Mouse (Mus musculus): ENCODE results near the gene Bcar1. TPM values are rescaled to one million over a fixed set of nuclear protein-coding genes. Genes with fewer than 3 reads are reported as not detected.

Gene Bcar1
- polyA plus RNA-seq, 1 experiment from 2014 or later, result 47.3 TPM

DNA sequence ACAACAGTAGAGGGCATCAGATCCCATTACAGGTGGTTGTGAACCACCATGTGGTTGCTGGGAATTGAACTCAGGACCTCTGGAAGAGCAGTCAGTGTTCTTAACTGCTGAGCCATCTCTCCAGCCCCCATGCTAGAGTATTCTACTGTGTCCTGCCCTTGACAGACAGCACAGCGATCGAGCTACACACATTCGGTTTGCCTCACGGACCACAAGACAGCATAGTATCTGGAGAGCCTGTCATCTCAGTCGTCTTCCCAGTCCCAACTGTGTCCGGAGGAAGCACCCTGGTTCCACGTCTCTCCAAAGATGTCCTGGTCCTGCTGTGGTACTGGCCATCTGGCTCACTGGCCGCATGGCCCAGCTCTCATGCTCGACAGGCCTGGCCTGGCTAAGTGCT is 21.5 kb upstream of the Bcar1 start:
- peaks cover 5% of the 10 kb centered on the region for H3K4me1 ChIP-seq (replicated peaks; ENCODE audit: control insufficient read depth, insufficient read depth, low read length)
- no peak overlapping the region for H3K4me2 ChIP-seq (replicated peaks; ENCODE audit: low read depth, low read length)
- H3K27ac ChIP-seq (ENCODE audit: low read depth, low read length), result no peak overlapping the region
- H3K4me3 ChIP-seq (ENCODE audit: low read depth, low read length), result no peak overlapping the region
- H3K9ac ChIP-seq (ENCODE audit: low read depth, low read length), result no peak overlapping the region
- H3K9me3 ChIP-seq (ENCODE audit: control insufficient read depth, low read length), result no peaks in the 10 kb centered on the region
- WGBS, result 95% methylated on average over 9 of the region's 9 CpGs
- ATAC-seq (ENCODE audit: low FRiP score) (no peak), DNase-seq (ENCODE audit: low spot score) (no peak)
- H3K36me3 ChIP-seq (ENCODE audit: control insufficient read depth, insufficient read depth, low read length), result no peaks in the 10 kb centered on the region; the same call in 1 of the 2 replicates
- no peaks in the 10 kb centered on the region for H3K27me3 ChIP-seq (ENCODE audit: control insufficient read depth, insufficient read depth, low read length)

DNA sequence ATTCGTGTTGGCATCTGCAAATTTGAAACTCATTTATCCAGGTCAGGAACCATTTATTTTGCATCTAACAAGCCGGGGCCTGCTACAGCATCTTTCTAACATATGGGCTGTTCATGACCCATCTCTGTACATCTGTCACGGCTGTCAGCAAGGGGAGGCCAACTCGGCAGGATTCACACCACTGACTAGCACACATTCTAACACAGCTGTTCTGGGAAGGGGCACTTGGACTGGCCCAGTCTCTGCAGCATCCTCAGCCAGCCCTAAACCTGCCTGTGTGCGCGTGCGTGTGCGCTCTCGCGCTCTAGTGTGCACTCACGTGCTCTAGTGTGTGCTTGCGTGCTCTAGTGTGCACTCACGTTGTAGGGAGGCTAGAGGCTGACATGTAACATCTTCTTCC is 17.1 kb upstream of the Bcar1 start:
- ATAC-seq (ENCODE audit: low FRiP score), result no peak
- 82% methylated on average over 13 of the region's 13 CpGs for WGBS

DNA sequence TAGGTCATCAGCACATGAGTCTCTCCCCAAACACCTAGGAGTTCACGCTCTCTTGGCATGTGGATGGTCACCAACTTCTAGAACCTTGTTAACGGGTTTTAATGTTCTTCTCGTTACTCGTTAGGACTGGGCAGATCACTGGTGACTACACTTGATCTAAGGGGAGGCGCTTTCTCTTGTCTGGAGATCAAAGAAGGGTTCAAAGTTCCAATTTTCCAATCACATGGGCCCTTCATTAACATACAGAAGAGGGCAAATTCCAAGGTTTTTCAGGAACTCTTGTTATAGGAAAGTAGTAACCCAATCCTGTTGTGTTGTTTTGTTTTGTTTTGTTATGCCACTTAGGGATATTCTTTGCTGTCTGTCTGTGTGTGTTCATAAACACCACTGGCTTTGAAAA is 15.2 kb upstream of the Bcar1 start:
- Histone ChIP-seq H3K27me3 (ENCODE audit: control insufficient read depth, insufficient read depth, low read length) (no peaks in the 10 kb centered on the region), H3K27ac (ENCODE audit: low read depth, low read length) (no peak overlapping the region), H3K9me3 (ENCODE audit: control insufficient read depth, low read length) (no peaks in the 10 kb centered on the region), H3K4me2 (replicated peaks; ENCODE audit: low read depth, low read length) (no peak overlapping the region), H3K9ac (ENCODE audit: low read depth, low read length) (no peak overlapping the region), H3K4me1 (replicated peaks; ENCODE audit: control insufficient read depth, insufficient read depth, low read length) (peaks cover 3% of the 10 kb centered on the region), H3K36me3 (ENCODE audit: control insufficient read depth, insufficient read depth, low read length) (no peaks in the 10 kb centered on the region), H3K4me3 (ENCODE audit: low read depth, low read length) (no peak overlapping the region)
- DNase-seq (ENCODE audit: low spot score) (no peak), ATAC-seq (ENCODE audit: low FRiP score) (no peak)
- 90% methylated on average over 5 of the region's 5 CpGs for WGBS

More for the DNA sequence above, 17.1 kb upstream of the Bcar1 start:
- no peak overlapping the region for H3K4me2 ChIP-seq (replicated peaks; ENCODE audit: low read depth, low read length)
- H3K9me3 ChIP-seq (ENCODE audit: control insufficient read depth, low read length), result no peaks in the 10 kb centered on the region
- H3K4me1 ChIP-seq (replicated peaks; ENCODE audit: control insufficient read depth, insufficient read depth, low read length), result peaks cover 3% of the 10 kb centered on the region
- H3K27ac ChIP-seq (ENCODE audit: low read depth, low read length), result no peak overlapping the region
- no peak overlapping the region for H3K4me3 ChIP-seq (ENCODE audit: low read depth, low read length)
- no peaks in the 10 kb centered on the region for H3K36me3 ChIP-seq (ENCODE audit: control insufficient read depth, insufficient read depth, low read length)
- H3K27me3 ChIP-seq (ENCODE audit: control insufficient read depth, insufficient read depth, low read length), result no peaks in the 10 kb centered on the region
- DNase-seq (ENCODE audit: low spot score), result no peak
- no peak overlapping the region for H3K9ac ChIP-seq (ENCODE audit: low read depth, low read length)

DNA sequence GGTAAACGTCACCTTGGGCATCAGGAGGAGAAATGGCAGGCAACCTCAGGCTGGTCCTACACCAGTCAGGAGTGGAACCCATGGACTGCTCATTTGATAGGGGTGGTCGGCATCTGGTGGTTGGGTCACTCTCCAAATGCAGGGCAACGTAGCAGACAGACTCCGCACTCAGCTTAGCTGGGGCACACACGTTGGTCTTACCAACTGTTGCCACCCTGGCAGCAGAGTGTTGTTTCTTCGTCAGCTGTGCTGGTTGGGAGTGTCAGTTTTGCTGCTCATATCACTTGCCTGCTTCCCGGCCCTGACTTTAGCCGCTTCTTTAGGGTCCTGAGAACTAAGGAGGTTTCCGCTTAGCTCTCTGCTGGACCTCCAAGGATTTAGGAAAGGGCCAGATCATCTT is 14.0 kb upstream of the Bcar1 start:
- ATAC-seq (ENCODE audit: low FRiP score), result no peak
- Histone ChIP-seq H3K36me3 (ENCODE audit: control insufficient read depth, insufficient read depth, low read length) (no peaks in the 10 kb centered on the region), H3K27me3 (ENCODE audit: control insufficient read depth, insufficient read depth, low read length) (no peaks in the 10 kb centered on the region), H3K9me3 (ENCODE audit: control insufficient read depth, low read length) (no peaks in the 10 kb centered on the region), H3K4me1 (replicated peaks; ENCODE audit: control insufficient read depth, insufficient read depth, low read length) (peaks cover 3% of the 10 kb centered on the region), H3K4me3 (ENCODE audit: low read depth, low read length) (no peak overlapping the region), H3K4me2 (replicated peaks; ENCODE audit: low read depth, low read length) (no peak overlapping the region), H3K9ac (ENCODE audit: low read depth, low read length) (no peak overlapping the region), H3K27ac (ENCODE audit: low read depth, low read length) (no peak overlapping the region)
- WGBS, result 89% methylated on average over 9 of the region's 9 CpGs
- DNase-seq (ENCODE audit: low spot score), result no peak

DNA sequence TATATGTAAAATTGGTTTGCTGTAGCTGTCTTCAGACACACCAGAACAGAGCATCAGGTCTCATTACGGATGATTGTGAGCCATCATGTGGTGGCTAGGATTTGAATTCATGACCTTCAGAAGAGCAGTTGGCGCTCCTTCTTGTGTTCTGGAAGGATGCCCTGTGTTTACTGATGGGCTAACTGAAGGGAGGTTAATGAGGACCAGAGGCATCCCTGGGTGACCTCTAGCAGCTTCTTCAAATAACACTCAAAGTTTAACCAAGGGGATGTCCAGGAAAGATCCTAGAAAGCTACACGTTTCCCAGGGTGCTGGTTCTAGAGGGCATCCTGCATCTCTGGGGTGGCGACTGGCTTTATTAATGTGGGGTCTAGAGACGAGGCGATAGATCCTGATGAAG is 11.1 kb upstream of the Bcar1 start:
- Histone ChIP-seq H3K36me3 (ENCODE audit: control insufficient read depth, insufficient read depth, low read length) (no peaks in the 10 kb centered on the region), H3K27me3 (ENCODE audit: control insufficient read depth, insufficient read depth, low read length) (no peaks in the 10 kb centered on the region), H3K4me3 (ENCODE audit: low read depth, low read length) (no peak overlapping the region), H3K4me2 (replicated peaks; ENCODE audit: low read depth, low read length) (no peak overlapping the region), H3K4me1 (replicated peaks; ENCODE audit: control insufficient read depth, insufficient read depth, low read length) (no peaks in the 10 kb centered on the region), H3K9me3 (ENCODE audit: control insufficient read depth, low read length) (no peaks in the 10 kb centered on the region), H3K9ac (ENCODE audit: low read depth, low read length) (no peak overlapping the region), H3K27ac (ENCODE audit: low read depth, low read length) (no peak overlapping the region)
- no peak for ATAC-seq (ENCODE audit: low FRiP score)
- 85% methylated on average over 6 of the region's 6 CpGs for WGBS
- DNase-seq (ENCODE audit: low spot score), result no peak

- Histone ChIP-seq H3K9ac (ENCODE audit: low read depth, low read length) (no peak overlapping the region), H3K4me2 (replicated peaks; ENCODE audit: low read depth, low read length) (no peak overlapping the region), H3K4me1 (replicated peaks; ENCODE audit: control insufficient read depth, insufficient read depth, low read length) (no peaks in the 10 kb centered on the region), H3K36me3 (ENCODE audit: control insufficient read depth, insufficient read depth, low read length) (no peaks in the 10 kb centered on the region), H3K27ac (ENCODE audit: low read depth, low read length) (no peak overlapping the region), H3K4me3 (ENCODE audit: low read depth, low read length) (no peak overlapping the region), H3K27me3 (ENCODE audit: control insufficient read depth, insufficient read depth, low read length) (no peaks in the 10 kb centered on the region), H3K9me3 (ENCODE audit: control insufficient read depth, low read length) (no peaks in the 10 kb centered on the region)
- 52% methylated on average over 2 of the region's 2 CpGs for WGBS
- DNase-seq (ENCODE audit: low spot score) (no peak), ATAC-seq (ENCODE audit: low FRiP score) (no peak)
Observed at GRCm38 (mm10) chr8:111754088-111754487, 10.5 kb upstream of the Bcar1 start.

GRCm38 (mm10) chr8:111748766-111749165 is 5.2 kb upstream of the Bcar1 start:
- WGBS, result 53% methylated on average over 6 of the region's 6 CpGs
- Histone ChIP-seq H3K36me3 (ENCODE audit: control insufficient read depth, insufficient read depth, low read length) (no peaks in the 10 kb centered on the region), H3K27me3 (ENCODE audit: control insufficient read depth, insufficient read depth, low read length) (no peaks in the 10 kb centered on the region), H3K9me3 (ENCODE audit: control insufficient read depth, low read length) (no peaks in the 10 kb centered on the region), H3K4me1 (replicated peaks; ENCODE audit: control insufficient read depth, insufficient read depth, low read length) (peaks cover 14% of the 10 kb centered on the region), H3K9ac (ENCODE audit: low read depth, low read length) (no peak overlapping the region), H3K4me3 (ENCODE audit: low read depth, low read length) (no peak overlapping the region), H3K27ac (ENCODE audit: low read depth, low read length) (no peak overlapping the region), H3K4me2 (replicated peaks; ENCODE audit: low read depth, low read length) (no peak overlapping the region)
- DNase-seq (ENCODE audit: low spot score), result no peak
- no peak for ATAC-seq (ENCODE audit: low FRiP score)

- H3K9me3 ChIP-seq (ENCODE audit: control insufficient read depth, low read length), result no peaks in the 10 kb centered on the region
- DNase-seq (ENCODE audit: low spot score) (no peak), ATAC-seq (ENCODE audit: low FRiP score) (no peak)
- H3K4me2 ChIP-seq (replicated peaks; ENCODE audit: low read depth, low read length), result no peak overlapping the region
- no peak overlapping the region for H3K9ac ChIP-seq (ENCODE audit: low read depth, low read length)
- H3K27ac ChIP-seq (ENCODE audit: low read depth, low read length), result no peak overlapping the region
- no peak overlapping the region for H3K4me3 ChIP-seq (ENCODE audit: low read depth, low read length)
- H3K27me3 ChIP-seq (ENCODE audit: control insufficient read depth, insufficient read depth, low read length), result no peaks in the 10 kb centered on the region
- no peaks in the 10 kb centered on the region for H3K36me3 ChIP-seq (ENCODE audit: control insufficient read depth, insufficient read depth, low read length)
- H3K4me1 ChIP-seq (replicated peaks; ENCODE audit: control insufficient read depth, insufficient read depth, low read length), result peaks cover 14% of the 10 kb centered on the region
- 82% methylated on average over 8 of the region's 8 CpGs for WGBS
Observed at GRCm38 (mm10) chr8:111747866-111748649, 4.4 kb upstream of the Bcar1 start.

Measured in hindbrain, embryonic 11.5 days (tissue).